Mouse (Mus musculus): ENCODE results near the gene Tor1a.
"Not testable (repeated sequence)": the region's sequence is repeated elsewhere in the genome, so short reads cannot be mapped to it uniquely, and the experiment has no call there.

Tor1a gene

GRCm38 (mm10) chr2:30954797-30955196 lies 12.9 kb downstream of the Tor1a start:
- no peak for DNase-seq (ENCODE audit: low spot score)

GRCm38 (mm10) chr2:30952824-30953490 lies 14.8 kb downstream of the Tor1a start, which contains the start of gene Tor1b:
TSS of gene Tor1b (plus strand) at chr2:30952959.
- peak; percentile 91 for DNase-seq (ENCODE audit: low spot score)

GRCm38 (mm10) chr2:30952457-30952823 lies 15.3 kb downstream of the Tor1a start:
- no peak for DNase-seq (ENCODE audit: low spot score)

GRCm38 (mm10) chr2:30942603-30943011 lies 25.1 kb downstream of the Tor1a start:
- DNase-seq (ENCODE audit: low spot score) = peak; percentile 80

- DNase-seq (ENCODE audit: low spot score) = not testable (repeated sequence)
Observed at GRCm38 (mm10) chr2:30942116-30942515, 25.6 kb downstream of the Tor1a start.

- no peak for DNase-seq (ENCODE audit: low spot score)
Observed at GRCm38 (mm10) chr2:30941586-30941985, 26.1 kb downstream of the Tor1a start.

GRCm38 (mm10) chr2:30938574-30938991 lies 29.1 kb downstream of the Tor1a start:
- DNase-seq (ENCODE audit: low spot score) = no peak

- DNase-seq (ENCODE audit: low spot score) = no peak
Observed at GRCm38 (mm10) chr2:30937731-30938130, 30.0 kb downstream of the Tor1a start.

GRCm38 (mm10) chr2:30936808-30937207 lies 30.9 kb downstream of the Tor1a start:
- DNase-seq (ENCODE audit: low spot score) = no peak

- DNase-seq (ENCODE audit: low spot score) = peak; percentile 76
Observed at GRCm38 (mm10) chr2:30933917-30934450, 33.7 kb downstream of the Tor1a start.

GRCm38 (mm10) chr2:30933032-30933431 lies 34.7 kb downstream of the Tor1a start:
- DNase-seq (ENCODE audit: low spot score) = no peak

GRCm38 (mm10) chr2:30931922-30932321 lies 35.8 kb downstream of the Tor1a start:
- no peak for DNase-seq (ENCODE audit: low spot score)

- not testable (repeated sequence) for DNase-seq (ENCODE audit: low spot score)
Observed at GRCm38 (mm10) chr2:30930846-30931245, 36.9 kb downstream of the Tor1a start.

GRCm38 (mm10) chr2:30929483-30930045 lies 38.2 kb downstream of the Tor1a start, which contains the start of gene Ptges:
TSS of gene Ptges (minus strand) at chr2:30929863.
- DNase-seq (ENCODE audit: low spot score) = peak; percentile 72

- DNase-seq (ENCODE audit: low spot score) = peak; percentile 74
Observed at GRCm38 (mm10) chr2:30928893-30929482, 38.7 kb downstream of the Tor1a start.

GRCm38 (mm10) chr2:30927844-30928628 lies 39.7 kb downstream of the Tor1a start:
- DNase-seq (ENCODE audit: low spot score) = peak; percentile 81

- DNase-seq (ENCODE audit: low spot score) = peak; percentile 58
Observed at GRCm38 (mm10) chr2:30927151-30927781, 40.5 kb downstream of the Tor1a start.

GRCm38 (mm10) chr2:30926381-30926780 lies 41.4 kb downstream of the Tor1a start:
- no peak for DNase-seq (ENCODE audit: low spot score)

- no peak for DNase-seq (ENCODE audit: low spot score)
Observed at GRCm38 (mm10) chr2:30925181-30925580, 42.6 kb downstream of the Tor1a start.

GRCm38 (mm10) chr2:30923099-30923498 lies 44.6 kb downstream of the Tor1a start:
- no peak for DNase-seq (ENCODE audit: low spot score)

GRCm38 (mm10) chr2:30920216-30920615 lies 47.5 kb downstream of the Tor1a start:
- DNase-seq (ENCODE audit: low spot score) = peak; percentile 29

Measured in lung, postnatal 25 days (tissue).